ENCODE assay signal across 11 mouse cellular contexts in genomic region chrX:52052011-52052410, GRCm38 (mm10).
DNase-seq lines count a peak whose midpoint lies in the region; ATAC-seq and TF ChIP-seq lines count a peak whose summit lies in the region.
"Had no signal": no experiment of that assay in that cellular context is flagged by ENCODE, and none has a peak within 500 bp of the region (broad histone marks: within the 10 kb centered on the region; RNA-seq: fewer than 3 reads in every experiment).

No protein-coding gene starts in this region.

- DNase-seq in hindbrain, embryonic 14.5 days (ENCODE audit: low spot score): peak; percentile 27
- DNase-seq in adrenal gland, adult 18-20 months (ENCODE audit: low spot score in 2 of 2): peak; percentile 20 to 31
- DNase-seq in adrenal gland, postnatal 36 days: peak; percentile 58 to 60
- DNase-seq in limb, embryonic 14.5 days (ENCODE audit: low spot score): no peak
- no peak for DNase-seq in cerebellum, adult 11-12 months
- DNase-seq in right cerebral cortex, postnatal 36 days (ENCODE audit: low spot score in 2 of 2): no peak
- DNase-seq: cerebellum, adult 11 months; spleen, adult 18-20 months; thymus, postnatal 4 days had no signal

- H3K27ac ChIP-seq in hindbrain, embryonic 14.5 days: no peak overlapping the region
- no peak overlapping the region for H3K27ac ChIP-seq in hindbrain, embryonic 13.5 days
- peak overlapping the region; percentile 59; the same call in 1 of the 2 replicates for H3K27ac ChIP-seq in limb, embryonic 14.5 days (replicated peaks; ENCODE audit: low read depth, low read length)

- H3K4me3 ChIP-seq in hindbrain, embryonic 14.5 days (replicated peaks; ENCODE audit: low read length): no peak overlapping the region
- no peak overlapping the region for H3K4me3 ChIP-seq in hindbrain, embryonic 13.5 days
- H3K4me3 ChIP-seq in limb, embryonic 14.5 days (replicated peaks; ENCODE audit: low read length): no peak overlapping the region

- WGBS in hindbrain, embryonic 14.5 days: 50% methylated on average over 5 of the region's 5 CpGs
- WGBS in hindbrain, embryonic 13.5 days: 39% methylated on average over 5 of the region's 5 CpGs
- 61% methylated on average over 5 of the region's 5 CpGs for WGBS in limb, embryonic 14.5 days

- TF ChIP-seq POLR2A in limb, embryonic 14.5 days (IDR thresholded peaks at IDR 0.05; ENCODE audit: borderline replicate concordance, extremely low read depth, insufficient read depth, insufficient read length): no peak

- no peak for ATAC-seq in hindbrain, embryonic 14.5 days (ENCODE audit: low FRiP score)
- ATAC-seq in hindbrain, embryonic 13.5 days (ENCODE audit: low FRiP score): no peak
- ATAC-seq in limb, embryonic 14.5 days (ENCODE audit: low FRiP score, low read depth): no peak

- no peaks in the 10 kb centered on the region for H3K27me3 ChIP-seq in hindbrain, embryonic 14.5 days (ENCODE audit: control insufficient read depth, insufficient read depth, low read length)
- 0 out of 2 replicates have a peak, but pooled peaks cover 2% of the 10 kb centered on the region for H3K27me3 ChIP-seq in hindbrain, embryonic 13.5 days
- no peaks in the 10 kb centered on the region for H3K27me3 ChIP-seq in limb, embryonic 14.5 days (ENCODE audit: control insufficient read depth, insufficient read depth, low read length)

- H3K4me1 ChIP-seq in hindbrain, embryonic 14.5 days (replicated peaks; ENCODE audit: control insufficient read depth, insufficient read depth, low read length): no peaks in the 10 kb centered on the region
- no peaks in the 10 kb centered on the region for H3K4me1 ChIP-seq in hindbrain, embryonic 13.5 days (replicated peaks)
- no peaks in the 10 kb centered on the region; the same call in 1 of the 2 replicates for H3K4me1 ChIP-seq in limb, embryonic 14.5 days (ENCODE audit: control insufficient read depth, insufficient read depth, low read length)

- H3K4me2 ChIP-seq in hindbrain, embryonic 14.5 days (replicated peaks): no peak overlapping the region
- H3K4me2 ChIP-seq in hindbrain, embryonic 13.5 days: no peak overlapping the region
- no peak overlapping the region for H3K4me2 ChIP-seq in limb, embryonic 14.5 days (replicated peaks; ENCODE audit: low read depth, low read length, severe bottlenecking)
- H3K4me2 ChIP-seq: midbrain, embryonic 11.5 days had no signal

- no peaks in the 10 kb centered on the region for H3K36me3 ChIP-seq in hindbrain, embryonic 14.5 days (replicated peaks; ENCODE audit: control insufficient read depth, insufficient read depth)
- no peaks in the 10 kb centered on the region for H3K36me3 ChIP-seq in hindbrain, embryonic 13.5 days
- H3K36me3 ChIP-seq in limb, embryonic 14.5 days (ENCODE audit: control insufficient read depth, insufficient read depth, low read length): 0 out of 2 replicates have a peak, but pooled peaks cover 12% of the 10 kb centered on the region

- H3K9ac ChIP-seq in hindbrain, embryonic 14.5 days: no peak overlapping the region
- H3K9ac ChIP-seq in hindbrain, embryonic 13.5 days: no peak overlapping the region
- no peak overlapping the region for H3K9ac ChIP-seq in limb, embryonic 14.5 days (ENCODE audit: low read depth, low read length, severe bottlenecking)

- H3K9me3 ChIP-seq in hindbrain, embryonic 14.5 days (ENCODE audit: control insufficient read depth, low read length): no peaks in the 10 kb centered on the region
- no peaks in the 10 kb centered on the region for H3K9me3 ChIP-seq in hindbrain, embryonic 13.5 days
- H3K9me3 ChIP-seq in limb, embryonic 14.5 days (ENCODE audit: control insufficient read depth, low read length): no peaks in the 10 kb centered on the region

Comparison
In these comparisons a context has a peak if more than half of its experiments do, and no peak if none do; other contexts are left out.
1. DNase-seq: peak in hindbrain, embryonic 14.5 days (single experiment), adrenal gland, adult 18-20 months (2 of 2) and adrenal gland, postnatal 36 days (2 of 2); none in limb, embryonic 14.5 days (single experiment), cerebellum, adult 11-12 months (single experiment) and right cerebral cortex, postnatal 36 days (0 of 2).